Mouse (Mus musculus) intestine, embryonic 14.5 days (tissue): ENCODE data around the gene 1700123O20Rik. TPM values are rescaled to one million over a fixed set of nuclear protein-coding genes. Genes with fewer than 3 reads are reported as not detected.

ENCODE experiments used
- ATAC-seq: fragments of 200-750 bp; cut with Nextera tagmentation; replicated peaks from 2 replicates; pipeline ENCODE4 v1.8.0; 2017; ENCODE audit warnings: low read depth, moderate number of reproducible peaks, moderate TSS enrichment, moderate library complexity; ENCODE audit not compliant: low FRiP score, low TSS enrichment
- DNase-seq: peaks from one replicate; pipeline ENCODE4 v3.0.0-alpha.2; 2018; ENCODE audit warnings: low spot score
- H3K27ac ChIP-seq: fragments of 300-500 bp; sonication (generic); 2 replicates; pipeline ENCODE4 v1.5.1; 2014; ENCODE audit warnings: low read depth, mild to moderate bottlenecking, control low read depth
- H3K27me3 ChIP-seq: fragments of 300-500 bp; sonication (generic); replicated peaks from 2 replicates; pipeline ENCODE4 v1.6.1; 2014; ENCODE audit warnings: low read length, control low read depth; ENCODE audit not compliant: control insufficient read depth, insufficient read depth
- H3K36me3 ChIP-seq: fragments of 300-500 bp; sonication (generic); 2 replicates; pipeline ENCODE4 v1.6.1; 2014; ENCODE audit warnings: low read length, control low read depth; ENCODE audit not compliant: control insufficient read depth, insufficient read depth
- H3K4me1 ChIP-seq: fragments of 300-500 bp; sonication (generic); replicated peaks from 2 replicates; pipeline ENCODE4 v1.6.1; 2014; ENCODE audit warnings: low read length, control low read depth, mixed read lengths; ENCODE audit not compliant: control insufficient read depth, insufficient read depth
- H3K4me2 ChIP-seq: fragments of 300-500 bp; sonication (generic); 2 replicates; pipeline ENCODE4 v1.6.1; 2014; ENCODE audit warnings: low read length
- H3K4me3 ChIP-seq: fragments of 300-500 bp; sonication (generic); 2 replicates; pipeline ENCODE4 v1.5.1; 2014; ENCODE audit warnings: low read depth, low read length, control low read depth, mixed read lengths
- H3K9ac ChIP-seq: fragments of 300-500 bp; sonication (generic); 2 replicates; pipeline ENCODE4 v1.6.1; 2014; ENCODE audit warnings: mild to moderate bottlenecking, low read length
- H3K9me3 ChIP-seq: fragments of 300-500 bp; sonication (generic); 2 replicates; pipeline ENCODE4 v1.6.1; 2016; ENCODE audit warnings: low read length, control low read depth; ENCODE audit not compliant: control insufficient read depth
- WGBS: fragments of 180-500 bp; shearing (Covaris S2); extraction: QIAGEN DNeasy Blood & Tissue Kit; methylation state at CpG from one replicate; pipeline ENCODE4 v1.1.7; 2014; 5-methylcytosine and 5-hydroxymethylcytosine counted together
- polyA plus RNA-seq: library from polyadenylated mRNA; unstranded; fragments of >200 nt; fragmentation: Nextera tagmentation; extraction: Ambion mirVana; gene quantifications from 2 replicates; pipeline ENCODE4 v1.2.1, GENCODE M21; 2014

Gene 1700123O20Rik
- polyA plus RNA-seq, 1 experiment from 2014 or later: 83.7 TPM

DNA sequence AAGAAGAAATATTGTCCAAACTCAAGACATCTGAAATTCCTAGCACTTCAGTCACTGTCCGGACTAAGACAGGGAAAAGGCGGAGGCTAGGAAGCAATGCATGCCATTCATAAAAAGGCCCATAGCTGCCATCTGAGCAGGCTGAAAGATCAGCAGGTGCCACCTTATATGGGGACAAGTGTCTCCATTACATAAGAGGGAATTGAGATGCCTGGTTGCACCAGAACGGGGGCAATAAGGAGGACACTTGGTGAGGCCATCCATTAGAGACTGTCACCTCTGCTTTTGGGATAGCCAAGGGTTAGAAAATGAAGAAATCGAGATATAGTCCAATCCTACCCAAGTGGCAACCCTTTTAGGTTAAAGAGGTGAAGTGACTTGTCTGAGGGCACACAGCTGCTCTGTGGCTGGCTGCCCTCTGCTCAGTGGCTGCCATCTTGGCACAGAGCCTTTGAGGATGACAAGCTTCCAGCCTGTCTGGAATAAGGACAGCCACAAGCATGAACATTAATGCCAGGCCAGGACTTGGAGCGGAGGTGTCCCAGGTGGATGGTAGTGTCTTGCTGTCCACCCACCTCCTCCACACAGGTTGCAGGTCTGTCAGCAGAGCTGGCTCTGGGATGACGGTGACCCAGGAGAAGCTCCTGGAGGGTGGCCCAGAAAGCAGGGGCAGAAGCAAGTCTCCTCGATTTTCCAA, 34.8 kb downstream of the 1700123O20Rik start:
- no peaks in the 10 kb centered on the region for H3K27me3 ChIP-seq
- ATAC-seq (no peak), DNase-seq (no peak)
- H3K9me3 ChIP-seq: no peaks in the 10 kb centered on the region
- no peaks in the 10 kb centered on the region for H3K4me1 ChIP-seq
- no peak overlapping the region for H3K27ac ChIP-seq
- no peak overlapping the region for H3K4me3 ChIP-seq
- 0 out of 2 replicates have a peak, but pooled peaks cover 4% of the 10 kb centered on the region for H3K36me3 ChIP-seq
- WGBS: 87% methylated on average over 7 of the region's 7 CpGs
- H3K4me2 ChIP-seq: no peak overlapping the region
- no peak overlapping the region for H3K9ac ChIP-seq

DNA sequence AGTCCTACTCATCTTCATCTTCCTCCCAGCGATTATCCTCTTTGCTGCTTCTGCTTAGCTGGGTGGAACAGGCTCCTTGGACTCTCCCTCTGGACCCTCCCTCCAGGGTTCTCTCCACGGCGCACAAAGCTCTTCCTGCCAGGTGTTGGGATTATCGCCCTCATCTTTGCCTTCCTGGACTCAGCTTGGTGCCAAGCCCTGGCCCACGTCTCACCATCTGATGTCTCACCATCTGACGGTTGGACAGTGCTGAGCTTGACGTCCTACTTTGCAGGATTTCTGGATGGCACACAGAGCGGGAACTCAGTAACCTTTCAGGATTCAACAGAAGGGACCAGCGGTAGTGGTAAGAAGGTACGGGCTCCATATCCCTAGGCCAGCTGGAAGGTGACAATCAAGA, 35.7 kb downstream of the 1700123O20Rik start:
- H3K27ac ChIP-seq: no peak overlapping the region
- 82% methylated on average over 10 of the region's 10 CpGs for WGBS

DNA sequence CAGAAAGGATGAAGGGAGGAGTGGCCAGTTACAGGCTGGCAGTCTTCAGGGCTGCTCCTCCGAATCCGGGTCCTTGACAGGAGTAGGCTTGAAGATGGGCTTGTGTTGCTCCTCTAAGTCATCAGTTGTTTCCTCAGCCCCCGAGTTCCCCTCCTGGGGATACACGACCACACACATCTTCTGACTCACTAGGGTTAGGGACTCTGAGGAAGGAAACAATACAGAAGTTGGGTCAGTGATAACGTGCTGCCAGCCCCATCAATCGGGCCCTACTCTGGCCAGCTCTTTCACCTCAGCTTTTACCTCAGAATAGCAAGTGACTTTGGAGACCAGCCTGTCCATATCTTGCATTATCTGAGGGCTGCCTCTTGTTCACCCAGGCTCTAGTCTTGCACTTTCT, 38.0 kb downstream of the 1700123O20Rik start:
- H3K27me3 ChIP-seq: no peaks in the 10 kb centered on the region
- H3K4me3 ChIP-seq: no peak overlapping the region
- H3K4me2 ChIP-seq: no peak overlapping the region
- no peaks in the 10 kb centered on the region for H3K4me1 ChIP-seq
- no peak for DNase-seq
- no peak overlapping the region for H3K9ac ChIP-seq
- 76% methylated on average over 6 of the region's 6 CpGs for WGBS
- H3K27ac ChIP-seq: no peak overlapping the region
- ATAC-seq: no peak
- H3K36me3 ChIP-seq: 0 out of 2 replicates have a peak, but pooled peaks cover 4% of the 10 kb centered on the region
- no peaks in the 10 kb centered on the region for H3K9me3 ChIP-seq

More for the DNA sequence above, 35.7 kb downstream of the 1700123O20Rik start:
- Histone ChIP-seq H3K36me3 (0 out of 2 replicates have a peak, but pooled peaks cover 4% of the 10 kb centered on the region), H3K9me3 (no peaks in the 10 kb centered on the region), H3K9ac (no peak overlapping the region), H3K4me1 (no peaks in the 10 kb centered on the region), H3K4me3 (no peak overlapping the region), H3K4me2 (no peak overlapping the region), H3K27me3 (no peaks in the 10 kb centered on the region)
- ATAC-seq: no peak
- no peak for DNase-seq

DNA sequence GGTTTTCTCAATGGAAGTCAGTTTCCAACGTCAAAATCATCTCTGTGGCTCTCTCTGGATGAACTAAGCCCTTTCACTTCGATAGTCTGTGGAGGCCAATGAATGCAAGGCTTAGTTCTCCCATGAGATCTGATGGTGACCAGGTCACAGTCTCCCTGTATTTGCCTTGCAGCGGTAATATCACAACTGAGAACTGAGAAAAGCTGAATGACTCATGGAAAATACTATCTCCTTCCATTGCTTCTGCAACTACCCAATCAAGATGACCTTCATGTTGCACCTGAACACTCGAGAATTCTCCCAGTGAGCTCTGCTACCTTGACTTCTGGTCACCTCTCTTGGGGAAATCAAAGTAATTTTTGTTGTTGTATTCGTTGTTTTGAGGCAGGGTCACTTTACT, 41.5 kb downstream of the 1700123O20Rik start:
- DNase-seq (no peak), ATAC-seq (no peak)
- no peaks in the 10 kb centered on the region for H3K4me1 ChIP-seq
- H3K9ac ChIP-seq: no peak overlapping the region
- no peak overlapping the region for H3K27ac ChIP-seq
- no peaks in the 10 kb centered on the region for H3K27me3 ChIP-seq
- H3K9me3 ChIP-seq: no peaks in the 10 kb centered on the region
- H3K4me2 ChIP-seq: no peak overlapping the region
- no peak overlapping the region for H3K4me3 ChIP-seq
- H3K36me3 ChIP-seq: 0 out of 2 replicates have a peak, but pooled peaks cover 4% of the 10 kb centered on the region
- WGBS: 79% methylated on average over 5 of the region's 5 CpGs

DNA sequence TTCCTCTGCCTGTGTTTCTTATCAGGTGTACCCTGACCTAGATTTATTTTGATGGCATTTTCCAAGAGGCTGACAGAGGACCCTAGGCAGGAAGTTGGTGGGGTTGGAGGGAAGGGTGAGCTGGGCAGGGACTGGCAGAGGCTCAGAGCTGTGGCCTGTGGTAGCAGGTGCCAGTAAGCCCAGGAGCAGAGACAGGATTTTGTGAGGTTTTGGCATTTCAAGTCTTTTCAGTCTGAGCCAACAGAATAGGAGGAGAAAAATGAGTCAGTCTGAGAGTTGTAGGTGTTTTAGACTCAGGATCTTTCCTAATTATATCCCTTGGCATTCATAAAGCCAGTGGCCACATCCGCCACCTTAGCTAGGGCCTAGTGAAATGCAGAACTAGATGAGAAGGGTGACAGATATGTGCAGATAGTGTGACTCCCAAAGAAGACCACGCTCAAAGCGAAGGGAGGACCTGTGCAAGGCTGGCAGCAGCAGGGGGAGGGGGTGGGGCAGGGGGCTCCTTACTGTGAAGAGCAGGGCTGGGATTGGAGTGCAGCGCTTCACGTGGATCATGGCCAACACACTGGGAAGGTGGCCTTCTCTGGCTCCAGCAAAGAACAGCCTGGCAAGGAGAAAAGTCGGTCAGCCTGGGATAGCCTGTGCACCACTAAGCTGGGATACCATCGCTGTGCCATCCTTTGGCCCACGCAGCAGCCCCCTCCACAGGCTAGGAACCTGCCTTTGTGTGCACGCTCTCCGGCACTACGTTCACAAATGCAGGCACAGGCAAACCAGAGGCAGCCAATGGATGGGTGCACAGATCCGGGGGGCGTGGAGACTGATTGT, 43.0 kb downstream of the 1700123O20Rik start:
- Histone ChIP-seq H3K4me2 (no peak overlapping the region), H3K9ac (no peak overlapping the region), H3K27ac (no peak overlapping the region), H3K36me3 (0 out of 2 replicates have a peak, but pooled peaks cover 4% of the 10 kb centered on the region), H3K4me1 (no peaks in the 10 kb centered on the region), H3K9me3 (no peaks in the 10 kb centered on the region), H3K4me3 (no peak overlapping the region), H3K27me3 (no peaks in the 10 kb centered on the region)
- 69% methylated on average over 13 of the region's 13 CpGs for WGBS
- DNase-seq: no peak
- ATAC-seq: no peak

DNA sequence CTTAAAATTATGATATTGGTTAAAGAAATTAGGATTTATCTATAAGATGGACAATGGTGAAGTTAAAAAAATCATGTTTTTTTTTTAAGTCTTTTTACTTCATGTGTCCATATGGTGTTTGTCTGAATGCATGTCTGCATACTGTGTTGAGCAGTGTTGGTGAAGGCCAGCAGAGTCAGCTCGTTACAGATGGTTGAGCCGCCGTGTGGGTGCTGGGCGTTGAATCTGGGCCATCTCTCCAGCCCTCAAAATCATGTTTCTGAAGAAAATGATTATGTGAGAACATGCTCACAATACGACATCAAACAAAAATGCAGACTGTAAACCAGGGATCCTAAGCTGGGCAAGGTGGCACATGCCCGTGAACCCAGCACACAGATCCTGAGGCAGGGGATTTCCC, 44.3 kb downstream of the 1700123O20Rik start:
- Histone ChIP-seq H3K27ac (no peak overlapping the region), H3K4me3 (no peak overlapping the region), H3K4me2 (no peak overlapping the region), H3K9ac (no peak overlapping the region), H3K27me3 (no peaks in the 10 kb centered on the region), H3K9me3 (no peaks in the 10 kb centered on the region), H3K36me3 (no peaks in the 10 kb centered on the region), H3K4me1 (no peaks in the 10 kb centered on the region)
- 84% methylated on average over 6 of the region's 6 CpGs for WGBS
- ATAC-seq (no peak), DNase-seq (no peak)

DNA sequence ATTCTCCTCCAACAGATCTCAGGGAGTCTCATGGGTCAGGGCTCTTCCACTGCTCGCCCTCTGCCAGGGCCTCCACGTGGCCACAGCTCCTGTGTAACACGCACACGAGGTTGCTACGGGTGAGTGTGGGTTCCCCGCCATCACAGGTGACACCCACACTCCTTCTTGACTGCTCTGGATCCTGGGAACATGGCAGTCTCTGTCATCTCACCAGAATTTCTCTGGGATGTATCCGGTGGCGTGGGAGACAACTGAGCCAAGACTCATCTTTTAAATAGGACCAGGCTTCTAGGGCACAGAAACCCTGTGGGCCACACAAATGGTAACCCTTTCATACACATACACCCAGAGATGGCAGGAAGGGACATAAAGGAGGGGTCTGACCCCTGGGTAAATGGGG, 46.2 kb downstream of the 1700123O20Rik start:
- Histone ChIP-seq H3K27ac (no peak overlapping the region), H3K9ac (no peak overlapping the region), H3K36me3 (no peaks in the 10 kb centered on the region), H3K4me2 (no peak overlapping the region), H3K9me3 (no peaks in the 10 kb centered on the region), H3K4me3 (no peak overlapping the region), H3K27me3 (no peaks in the 10 kb centered on the region), H3K4me1 (no peaks in the 10 kb centered on the region; the same call in 1 of the 2 replicates)
- ATAC-seq (no peak), DNase-seq (no peak)
- WGBS: 93% methylated on average over 8 of the region's 8 CpGs

DNA sequence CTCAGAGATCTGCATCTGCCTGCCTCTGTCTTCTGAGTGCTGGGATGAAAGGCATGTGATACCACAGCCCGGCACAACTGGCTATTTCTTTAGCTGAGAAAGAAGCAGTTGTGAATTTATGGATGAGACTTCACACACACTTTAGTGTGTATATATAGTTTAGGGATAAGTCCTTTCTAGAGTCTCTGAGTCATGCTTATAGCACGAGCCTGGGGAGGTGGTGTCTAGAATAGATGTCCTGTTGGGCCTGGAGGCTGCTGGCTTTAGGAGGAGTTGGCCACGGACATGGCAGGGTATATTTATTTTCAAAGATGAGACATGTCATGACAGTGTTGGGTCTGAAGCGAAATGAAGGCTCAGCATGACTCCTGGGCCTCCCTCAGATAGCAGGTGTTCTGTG, 48.0 kb downstream of the 1700123O20Rik start:
- WGBS: 66% methylated on average over 4 of the region's 4 CpGs

More for the DNA sequence above, 48.0 kb downstream of the 1700123O20Rik start:
- Histone ChIP-seq H3K27ac (no peak overlapping the region), H3K9me3 (no peaks in the 10 kb centered on the region), H3K36me3 (no peaks in the 10 kb centered on the region), H3K4me2 (no peak overlapping the region), H3K4me3 (no peak overlapping the region), H3K9ac (no peak overlapping the region), H3K4me1 (no peaks in the 10 kb centered on the region; the same call in 1 of the 2 replicates), H3K27me3 (no peaks in the 10 kb centered on the region)
- DNase-seq (no peak), ATAC-seq (no peak)
